Mouse (Mus musculus) heart, embryonic 16.5 days (tissue): ENCODE results near the gene Hist1h3h. TPM values are rescaled to one million over a fixed set of nuclear protein-coding genes. Genes with fewer than 3 reads are reported as not detected.
A peak's percentile ranks its signal among the peaks of the same experiment; 100 is the strongest.
"Not testable (repeated sequence)": the region's sequence is repeated elsewhere in the genome, so short reads cannot be mapped to it uniquely, and the experiment has no call there.

ENCODE experiments used
- ATAC-seq: fragments of 200-750 bp; cut with Nextera tagmentation; replicated peaks from 2 replicates; pipeline ENCODE4 v1.8.0; 2017; ENCODE audit warnings: moderate number of reproducible peaks; ENCODE audit not compliant: insufficient read depth, low FRiP score; ENCODE audit errors: extremely low read depth
- H3K27ac ChIP-seq: fragments of 300-500 bp; sonication (generic); 2 replicates; pipeline ENCODE4 v1.5.1; 2014; ENCODE audit warnings: mild to moderate bottlenecking, low read length, control low read depth, moderate library complexity
- H3K27me3 ChIP-seq: fragments of 300-500 bp; sonication (generic); 2 replicates; pipeline ENCODE4 v1.6.1; 2014; ENCODE audit warnings: low read length, mixed read lengths; ENCODE audit not compliant: control insufficient read depth, insufficient read depth
- H3K36me3 ChIP-seq: fragments of 300-500 bp; sonication (generic); 2 replicates; pipeline ENCODE4 v1.6.1; 2014; ENCODE audit not compliant: control insufficient read depth, insufficient read depth
- H3K4me1 ChIP-seq: fragments of 300-500 bp; sonication (generic); 2 replicates; pipeline ENCODE4 v1.6.1; 2014; ENCODE audit warnings: low read length, mixed read lengths; ENCODE audit not compliant: control insufficient read depth, insufficient read depth
- H3K4me2 ChIP-seq: fragments of 300-500 bp; sonication (generic); 2 replicates; pipeline ENCODE4 v1.6.1; 2014; ENCODE audit warnings: low read depth, mild to moderate bottlenecking, control low read depth, low read length
- H3K4me3 ChIP-seq: fragments of 300-500 bp; sonication (generic); 2 replicates; pipeline ENCODE4 v1.5.1; 2014; ENCODE audit warnings: mild to moderate bottlenecking, control low read depth, low read length
- H3K9ac ChIP-seq: fragments of 300-500 bp; sonication (generic); 2 replicates; pipeline ENCODE4 v1.6.1; 2014; ENCODE audit warnings: low read length, control low read depth
- H3K9me3 ChIP-seq: fragments of 300-500 bp; sonication (generic); replicated peaks from 2 replicates; pipeline ENCODE4 v1.6.1; 2016; ENCODE audit warnings: low read length; ENCODE audit not compliant: control insufficient read depth
- WGBS: fragments of 180-500 bp; shearing (Covaris S2); extraction: QIAGEN DNeasy Blood & Tissue Kit; methylation state at CpG from one replicate; pipeline ENCODE4 v1.1.7; 2014; 5-methylcytosine and 5-hydroxymethylcytosine counted together
- polyA plus RNA-seq: library from polyadenylated mRNA; unstranded; fragments of >200 nt; fragmentation: Nextera tagmentation; extraction: Ambion mirVana; gene quantifications from 2 replicates; pipeline ENCODE4 v1.2.1, GENCODE M21; 2015

Hist1h3h gene
- polyA plus RNA-seq, 1 experiment from 2014 or later, result 4.8 TPM

DNA sequence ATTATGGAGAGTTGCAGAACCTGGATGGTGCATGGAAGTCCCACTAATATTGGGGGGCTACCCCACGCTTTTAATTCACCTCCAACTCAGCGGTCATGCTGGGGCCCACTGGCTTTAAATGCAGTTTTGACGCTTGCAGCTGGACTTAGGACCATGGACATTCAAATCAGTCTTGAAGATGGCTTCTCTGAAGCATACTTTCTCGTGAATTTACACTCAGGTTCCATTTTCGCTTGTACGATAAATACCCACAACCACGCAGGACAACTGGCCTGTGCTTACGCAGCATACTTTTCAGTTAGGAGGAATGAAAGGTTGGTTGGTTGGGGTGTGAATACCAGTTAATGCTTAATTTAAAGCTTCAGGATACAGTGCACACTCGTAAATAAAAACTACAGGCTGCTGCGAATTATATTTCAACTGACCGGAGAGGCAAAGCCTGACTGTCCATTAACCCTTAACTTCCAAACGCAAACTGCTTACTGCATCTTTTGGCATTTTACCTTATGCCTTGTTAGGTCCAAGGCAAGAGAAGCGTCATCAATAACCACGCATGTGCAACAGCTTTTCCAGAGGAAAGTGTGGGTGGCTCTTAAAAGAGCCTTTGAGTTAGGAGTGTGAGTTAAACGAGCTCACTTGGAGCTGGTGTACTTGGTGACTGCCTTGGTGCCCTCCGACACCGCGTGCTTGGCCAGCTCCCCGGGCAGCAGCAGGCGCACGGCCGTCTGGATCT is 2.2 kb upstream of the Hist1h3h start:
- under 1% methylated on average over 22 of the region's 22 CpGs for WGBS
- Histone ChIP-seq H3K27ac (peak overlapping the region; percentile 81), H3K9me3 (no peaks in the 10 kb centered on the region), H3K27me3 (no peaks in the 10 kb centered on the region), H3K9ac (peak overlapping the region; percentile 65), H3K4me1 (peaks cover 21% of the 10 kb centered on the region), H3K4me3 (peak overlapping the region; percentile 52), H3K4me2 (peak overlapping the region; percentile 91), H3K36me3 (no peaks in the 10 kb centered on the region)
- ATAC-seq, result no peak

DNA sequence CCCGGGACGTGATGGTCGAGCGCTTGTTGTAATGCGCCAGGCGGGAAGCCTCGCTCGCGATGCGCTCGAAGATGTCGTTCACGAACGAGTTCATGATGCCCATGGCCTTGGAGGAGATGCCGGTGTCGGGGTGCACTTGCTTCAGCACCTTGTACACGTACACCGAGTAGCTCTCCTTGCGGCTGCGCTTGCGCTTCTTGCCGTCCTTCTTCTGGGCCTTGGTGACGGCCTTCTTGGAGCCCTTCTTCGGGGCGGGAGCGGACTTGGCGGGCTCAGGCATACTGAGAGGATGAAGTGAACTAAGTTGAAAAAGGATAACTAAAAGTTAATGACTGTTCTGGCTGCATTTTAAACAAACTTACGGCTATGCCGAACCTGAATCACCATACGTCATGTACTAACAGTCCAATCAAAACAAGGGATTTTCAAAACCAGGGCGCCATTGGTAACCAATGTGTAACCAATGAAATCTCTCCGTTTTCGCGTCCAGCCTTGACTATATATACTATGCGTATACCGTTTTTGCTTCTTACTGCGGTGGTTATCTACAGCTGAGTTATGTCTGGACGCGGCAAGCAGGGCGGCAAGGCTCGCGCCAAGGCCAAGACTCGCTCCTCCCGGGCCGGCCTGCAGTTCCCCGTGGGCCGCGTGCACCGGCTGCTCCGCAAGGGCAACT is 1.5 kb upstream of the Hist1h3h start, which contains the start of the genes Hist1h2bl and Hist1h2ai:
Gene Hist1h2bl (minus strand): TSS at position 280 of the 676 bp plus-strand sequence.
Gene Hist1h2ai (plus strand): TSS at position 559 of the 676 bp plus-strand sequence.
- under 1% methylated on average over 30 of the region's 50 CpGs for WGBS
- ATAC-seq, result peak; percentile 92
- Histone ChIP-seq H3K4me1 (peaks cover 24% of the 10 kb centered on the region), H3K4me2 (peak within 1 kb of the TSS; percentile 91), H3K9ac (peak within 1 kb of the TSS; percentile 65), H3K27ac (peak within 1 kb of the TSS; percentile 86), H3K4me3 (peak within 1 kb of the TSS; percentile 52)
- H3K9me3 ChIP-seq, H3K27me3 ChIP-seq, H3K36me3 ChIP-seq: not testable (repeated sequence)

DNA sequence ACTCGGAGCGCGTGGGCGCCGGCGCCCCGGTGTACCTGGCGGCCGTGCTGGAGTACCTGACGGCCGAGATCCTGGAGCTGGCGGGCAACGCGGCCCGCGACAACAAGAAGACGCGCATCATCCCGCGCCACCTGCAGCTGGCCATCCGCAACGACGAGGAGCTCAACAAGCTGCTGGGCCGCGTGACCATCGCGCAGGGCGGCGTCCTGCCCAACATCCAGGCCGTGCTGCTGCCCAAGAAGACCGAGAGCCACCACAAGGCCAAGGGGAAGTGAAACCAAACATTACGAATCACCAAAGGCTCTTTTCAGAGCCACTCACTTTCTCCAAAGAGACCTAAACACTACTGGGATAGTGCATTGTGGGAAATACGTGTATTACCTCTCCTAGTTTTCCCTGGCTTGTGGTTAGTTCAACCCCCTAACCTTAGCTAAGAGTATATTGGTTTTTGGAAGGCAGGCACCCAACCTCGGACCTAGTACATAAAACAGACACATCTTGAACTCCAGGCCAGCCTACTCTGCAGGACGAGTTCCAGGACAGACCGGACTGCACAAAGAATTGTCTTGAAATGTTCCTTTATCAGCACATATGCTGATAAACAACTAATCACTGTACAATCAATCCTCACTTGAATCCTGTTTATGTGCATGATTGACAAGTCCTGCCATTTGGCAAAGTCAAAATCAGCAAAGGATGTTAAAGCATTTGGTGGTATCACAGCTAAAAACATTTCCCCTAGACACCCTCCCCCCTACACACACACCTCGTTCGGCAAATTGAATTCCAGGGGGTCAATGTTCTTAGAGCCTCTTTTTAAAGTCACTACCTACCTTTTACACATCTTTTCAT is 693 bp upstream of the Hist1h3h start:
- 0% methylated on average over 10 of the region's 38 CpGs for WGBS

DNA sequence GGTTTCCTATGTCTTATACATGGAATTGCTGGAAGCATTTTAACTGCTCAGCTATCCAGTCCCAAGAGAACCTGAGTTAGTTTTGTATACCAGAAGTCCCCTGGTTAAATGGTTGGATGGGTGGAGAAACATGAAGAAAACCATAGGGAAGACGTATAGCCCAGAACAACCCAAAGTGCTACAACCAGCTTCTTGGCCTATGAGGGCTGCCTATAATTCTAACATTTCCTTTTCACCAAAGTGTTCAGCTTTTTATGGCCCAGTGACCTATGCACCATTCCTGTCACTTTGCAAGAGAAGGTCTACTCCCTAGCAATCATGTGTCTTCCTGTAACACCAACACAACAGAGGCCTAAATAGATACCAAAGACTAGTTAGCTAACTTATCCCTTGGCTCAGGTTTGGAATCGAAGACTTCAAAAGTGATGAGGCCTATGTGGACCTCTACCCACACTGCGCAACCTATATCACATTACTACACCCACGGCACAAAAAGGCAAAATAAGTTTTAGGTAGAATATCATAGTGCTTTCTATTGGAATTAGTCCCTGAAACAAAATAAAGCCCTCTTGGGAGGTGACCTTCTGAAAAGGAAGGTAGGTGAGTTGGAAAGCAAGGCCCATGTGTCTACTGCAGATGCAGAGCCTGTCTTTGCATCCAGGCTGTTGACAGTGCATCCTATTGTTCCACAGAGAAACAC is 1.1 kb downstream of the Hist1h3h start:
- 65% methylated on average over 4 of the region's 4 CpGs for WGBS

More for the DNA sequence above, 693 bp upstream of the Hist1h3h start:
- peak overlapping the region; percentile 60 for H3K9ac ChIP-seq
- H3K4me2 ChIP-seq, result peak overlapping the region; percentile 91
- H3K27ac ChIP-seq, result peak overlapping the region; percentile 86
- H3K9me3 ChIP-seq, H3K36me3 ChIP-seq, H3K27me3 ChIP-seq: not testable (repeated sequence)
- peak; percentile 10; the same call in 1 of the 2 replicates for ATAC-seq
- H3K4me1 ChIP-seq, result peaks cover 21% of the 10 kb centered on the region
- H3K4me3 ChIP-seq, result peak overlapping the region; percentile 51

DNA sequence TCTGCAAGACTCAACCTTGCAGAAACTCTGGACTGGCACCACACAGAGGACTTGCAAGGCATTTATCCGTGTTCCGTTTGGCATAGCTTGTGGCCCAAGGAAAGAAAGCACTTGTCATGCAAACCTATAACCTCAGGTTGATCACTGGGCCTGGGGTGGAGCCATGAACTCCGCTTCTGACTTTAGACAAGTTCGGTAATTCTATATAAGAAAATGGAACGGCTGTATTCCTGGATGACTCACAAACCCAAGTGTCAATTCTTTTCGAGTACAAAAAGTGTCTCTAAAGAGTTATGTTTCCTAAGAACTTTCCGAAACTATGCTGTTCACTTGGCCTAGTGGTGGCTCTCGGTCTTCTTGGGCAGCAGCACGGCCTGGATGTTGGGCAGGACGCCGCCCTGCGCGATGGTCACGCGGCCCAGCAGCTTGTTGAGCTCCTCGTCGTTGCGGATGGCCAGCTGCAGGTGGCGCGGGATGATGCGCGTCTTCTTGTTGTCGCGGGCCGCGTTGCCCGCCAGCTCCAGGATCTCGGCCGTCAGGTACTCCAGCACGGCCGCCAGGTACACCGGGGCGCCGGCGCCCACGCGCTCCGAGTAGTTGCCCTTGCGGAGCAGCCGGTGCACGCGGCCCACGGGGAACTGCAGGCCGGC is 3.8 kb downstream of the Hist1h3h start:
- peaks cover 21% of the 10 kb centered on the region for H3K4me1 ChIP-seq
- H3K27ac ChIP-seq, result peak overlapping the region; percentile 75
- peak overlapping the region; percentile 42 for H3K9ac ChIP-seq
- not testable (repeated sequence) for H3K36me3 ChIP-seq, H3K27me3 ChIP-seq, H3K9me3 ChIP-seq
- peak overlapping the region; percentile 65 for H3K4me2 ChIP-seq
- 4% methylated on average over 21 of the region's 44 CpGs for WGBS
- peak; percentile 3; the same call in 1 of the 2 replicates for ATAC-seq
- H3K4me3 ChIP-seq, result peak overlapping the region; percentile 49

More for the DNA sequence above, 1.1 kb downstream of the Hist1h3h start:
- Histone ChIP-seq H3K9me3 (no peaks in the 10 kb centered on the region), H3K4me3 (peak overlapping the region; percentile 54), H3K4me2 (peak overlapping the region; percentile 75), H3K4me1 (peaks cover 29% of the 10 kb centered on the region), H3K36me3 (no peaks in the 10 kb centered on the region), H3K9ac (peak overlapping the region; percentile 74), H3K27me3 (no peaks in the 10 kb centered on the region), H3K27ac (peak overlapping the region; percentile 69)
- no peak for ATAC-seq

DNA sequence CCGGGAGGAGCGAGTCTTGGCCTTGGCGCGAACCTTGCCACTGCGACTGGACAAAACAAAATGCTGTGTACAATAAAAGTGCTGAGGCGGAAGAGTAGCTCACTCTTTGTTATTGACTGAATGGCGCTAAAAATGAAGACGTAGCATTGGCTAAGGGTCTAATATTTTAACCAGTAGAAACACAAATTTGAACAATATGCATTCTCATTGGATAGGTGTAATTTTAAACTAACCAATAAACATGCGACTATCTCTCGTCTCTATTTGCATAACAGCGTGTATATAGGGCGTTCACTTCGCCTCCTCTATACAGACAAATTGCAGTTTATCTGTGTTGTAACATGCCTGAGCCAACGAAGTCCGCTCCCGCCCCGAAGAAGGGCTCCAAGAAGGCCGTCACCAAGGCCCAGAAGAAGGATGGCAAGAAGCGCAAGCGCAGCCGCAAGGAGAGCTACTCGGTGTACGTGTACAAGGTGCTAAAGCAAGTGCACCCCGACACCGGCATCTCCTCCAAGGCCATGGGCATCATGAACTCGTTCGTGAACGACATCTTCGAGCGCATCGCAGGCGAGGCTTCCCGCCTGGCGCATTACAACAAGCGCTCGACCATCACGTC is 4.4 kb downstream of the Hist1h3h start, which contains the start of gene Hist1h2bm:
Gene Hist1h2bm (plus strand): TSS at position 288 of the 616 bp plus-strand sequence.
- not testable (repeated sequence) for H3K27me3 ChIP-seq
- WGBS, result 1% methylated on average over 37 of the region's 37 CpGs
- peak; percentile 95 for ATAC-seq

DNA sequence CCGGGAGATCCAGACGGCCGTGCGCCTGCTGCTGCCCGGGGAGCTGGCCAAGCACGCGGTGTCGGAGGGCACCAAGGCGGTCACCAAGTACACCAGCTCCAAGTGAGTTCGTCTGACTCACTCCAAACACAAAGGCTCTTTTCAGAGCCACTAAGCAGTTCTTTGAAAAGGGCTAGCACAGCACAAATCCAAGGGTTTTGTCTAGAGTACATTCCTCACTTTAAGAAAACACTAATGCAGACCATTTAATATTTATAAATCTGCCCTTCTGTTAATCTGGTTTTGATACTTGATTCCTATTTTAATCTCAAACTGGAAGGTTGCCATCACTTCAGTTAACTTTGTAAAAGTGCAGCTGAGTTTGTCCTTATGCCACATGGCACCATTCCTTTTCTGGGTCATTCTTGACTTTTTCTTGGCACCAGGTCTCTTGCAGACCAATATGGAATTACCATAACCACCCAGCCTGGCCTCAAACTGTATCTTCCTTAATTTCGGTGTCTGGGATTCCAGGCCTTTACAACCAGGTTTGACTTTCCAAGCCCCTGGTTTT is 5.0 kb downstream of the Hist1h3h start:
- peak; percentile 9; the same call in 1 of the 2 replicates for ATAC-seq
- Histone ChIP-seq H3K27ac (peak overlapping the region; percentile 76), H3K4me2 (peak overlapping the region; percentile 65), H3K9ac (peak overlapping the region; percentile 37), H3K9me3 (no peaks in the 10 kb centered on the region), H3K36me3 (no peaks in the 10 kb centered on the region), H3K4me1 (peaks cover 17% of the 10 kb centered on the region), H3K27me3 (no peaks in the 10 kb centered on the region), H3K4me3 (peak overlapping the region; percentile 49)
- 3% methylated on average over 11 of the region's 11 CpGs for WGBS

More for the DNA sequence above, 4.4 kb downstream of the Hist1h3h start, which contains the start of gene Hist1h2bm:
- peak within 1 kb of the TSS; percentile 42 for H3K9ac ChIP-seq
- H3K27ac ChIP-seq, result peak within 1 kb of the TSS; percentile 76
- not testable (repeated sequence) for H3K36me3 ChIP-seq, H3K9me3 ChIP-seq
- H3K4me1 ChIP-seq, result peaks cover 20% of the 10 kb centered on the region
- H3K4me3 ChIP-seq, result peak within 1 kb of the TSS; percentile 49
- peak within 1 kb of the TSS; percentile 65 for H3K4me2 ChIP-seq
